Mouse (Mus musculus) limb, embryonic 12.5 days (tissue): ENCODE results near the gene Hes7. TPM values are rescaled to one million over a fixed set of nuclear protein-coding genes. Genes with fewer than 3 reads are reported as not detected.

Source experiments
- ATAC-seq: fragments of 200-750 bp; cut with Nextera tagmentation; 2 replicates; pipeline ENCODE4 v1.8.0; 2017; ENCODE audit warnings: low read depth, moderate TSS enrichment; ENCODE audit not compliant: insufficient number of reproducible peaks, insufficient read depth, low FRiP score, low TSS enrichment
- H3K27ac ChIP-seq: fragments of 300-500 bp; sonication (generic); 2 replicates; pipeline ENCODE4 v1.5.1; 2016; ENCODE audit warnings: mild to moderate bottlenecking, moderate library complexity
- H3K27me3 ChIP-seq: fragments of 300-500 bp; sonication (generic); 2 replicates; pipeline ENCODE4 v1.6.1; 2016; ENCODE audit warnings: mild to moderate bottlenecking, moderate library complexity
- H3K36me3 ChIP-seq: fragments of 300-500 bp; sonication (generic); 2 replicates; pipeline ENCODE4 v1.6.1; 2016; ENCODE audit warnings: mild to moderate bottlenecking, moderate library complexity
- H3K4me1 ChIP-seq: fragments of 300-500 bp; sonication (generic); replicated peaks from 2 replicates; pipeline ENCODE4 v1.6.1; 2016
- H3K4me2 ChIP-seq: fragments of 300-500 bp; sonication (generic); 2 replicates; pipeline ENCODE4 v1.6.1; 2016; ENCODE audit warnings: mild to moderate bottlenecking, moderate library complexity
- H3K4me3 ChIP-seq: fragments of 300-500 bp; sonication (generic); replicated peaks from 2 replicates; pipeline ENCODE4 v1.5.1; 2016; ENCODE audit warnings: mild to moderate bottlenecking
- H3K9ac ChIP-seq: fragments of 300-500 bp; sonication (generic); replicated peaks from 2 replicates; pipeline ENCODE4 v1.6.1; 2016; ENCODE audit warnings: mild to moderate bottlenecking, moderate library complexity
- H3K9me3 ChIP-seq: fragments of 300-500 bp; sonication (generic); 2 replicates; pipeline ENCODE4 v1.6.1; 2016; ENCODE audit warnings: mild to moderate bottlenecking, moderate library complexity
- WGBS: fragments of 180-500 bp; shearing (Covaris S2); methylation state at CpG from one replicate; pipeline ENCODE4 v1.1.7; 2016; 5-methylcytosine and 5-hydroxymethylcytosine counted together
- polyA plus RNA-seq: library from polyadenylated mRNA; unstranded; fragments of >200 nt; fragmentation: Nextera tagmentation; extraction: Ambion mirVana; gene quantifications from 2 replicates; pipeline ENCODE4 v1.2.1, GENCODE M21; 2016

Hes7 gene
- polyA plus RNA-seq, 1 experiment from 2014 or later: 0.74 TPM

GRCm38 (mm10) chr11:69156800-69157199 is 36.6 kb downstream of the Hes7 start, which contains the start of gene Alox12b:
Alox12b (plus strand) TSS chr11:69156989.
- Histone ChIP-seq H3K4me3 (peak within 1 kb of the TSS; percentile 23), H3K27me3 (peaks cover 64% of the 10 kb centered on the region)

GRCm38 (mm10) chr11:69169313-69169712 is 49.1 kb downstream of the Hes7 start:
- Histone ChIP-seq H3K4me3 (no peak overlapping the region), H3K36me3 (no peaks in the 10 kb centered on the region), H3K27ac (no peak overlapping the region), H3K9me3 (no peaks in the 10 kb centered on the region), H3K9ac (no peak overlapping the region), H3K4me1 (no peaks in the 10 kb centered on the region), H3K27me3 (peaks cover 12% of the 10 kb centered on the region), H3K4me2 (no peak overlapping the region)
- no peak for ATAC-seq
- WGBS: 88% methylated on average over 12 of the region's 12 CpGs

More at GRCm38 (mm10) chr11:69156800-69157199, 36.6 kb downstream of the Hes7 start, which contains the start of gene Alox12b:
- WGBS: 2% methylated on average over 18 of the region's 18 CpGs
- no peak for ATAC-seq
- no peak within 1 kb of the TSS for H3K27ac ChIP-seq
- H3K4me1 ChIP-seq: peaks cover 10% of the 10 kb centered on the region; the same call in 1 of the 2 replicates
- no peaks in the 10 kb centered on the region for H3K36me3 ChIP-seq
- H3K4me2 ChIP-seq: peak within 1 kb of the TSS; percentile 55
- no peaks in the 10 kb centered on the region for H3K9me3 ChIP-seq
- H3K9ac ChIP-seq: 0 out of 2 replicates have a peak within 1 kb of the TSS, but pooled peaks have one; percentile 27

GRCm38 (mm10) chr11:69171626-69172025 is 51.4 kb downstream of the Hes7 start:
- 34% methylated on average over 7 of the region's 7 CpGs for WGBS
- no peak overlapping the region for H3K4me2 ChIP-seq
- ATAC-seq: no peak
- H3K4me1 ChIP-seq: no peaks in the 10 kb centered on the region
- no peak overlapping the region for H3K4me3 ChIP-seq
- H3K27me3 ChIP-seq: 0 out of 2 replicates have a peak, but pooled peaks cover 4% of the 10 kb centered on the region
- H3K9me3 ChIP-seq: no peaks in the 10 kb centered on the region
- H3K36me3 ChIP-seq: no peaks in the 10 kb centered on the region
- H3K9ac ChIP-seq: no peak overlapping the region
- H3K27ac ChIP-seq: no peak overlapping the region

- Histone ChIP-seq H3K4me1 (no peaks in the 10 kb centered on the region), H3K4me3 (no peak overlapping the region), H3K27me3 (0 out of 2 replicates have a peak, but pooled peaks cover 4% of the 10 kb centered on the region), H3K9ac (no peak overlapping the region), H3K9me3 (no peaks in the 10 kb centered on the region), H3K4me2 (no peak overlapping the region), H3K27ac (no peak overlapping the region), H3K36me3 (no peaks in the 10 kb centered on the region)
- 91% methylated on average over 2 of the region's 2 CpGs for WGBS
- no peak for ATAC-seq
These were observed 52.4 kb downstream of the Hes7 start for GRCm38 (mm10) chr11:69172606-69173005.

Other genes with a start within 250 kb of the Hes7 start
- gene Ndel1, start 248.5 kb upstream of the Hes7 start, polyA plus RNA-seq: 69.5 and 74.7 TPM in 2 replicates
- 0.05 TPM in 1 of 2 replicates, not detected in the other for gene Rnf222, start 231.9 kb upstream of the Hes7 start, polyA plus RNA-seq
- gene Rpl26, start 218.8 kb upstream of the Hes7 start, polyA plus RNA-seq: 1,086 and 1,101 TPM in 2 replicates
- gene Odf4, start 193.3 kb upstream of the Hes7 start, polyA plus RNA-seq: not detected in 2 replicates
- gene Arhgef15, start 162.9 kb upstream of the Hes7 start, polyA plus RNA-seq: 6.1 and 7.0 TPM in 2 replicates
- gene Slc25a35, start 152.3 kb upstream of the Hes7 start, polyA plus RNA-seq: 2.3 and 2.6 TPM in 2 replicates
- gene Rangrf, start 145.2 kb upstream of the Hes7 start, polyA plus RNA-seq: 64.6 and 69.6 TPM in 2 replicates
- gene Pfas, start 111.9 kb upstream of the Hes7 start, polyA plus RNA-seq: 45.7 and 48.5 TPM in 2 replicates
- gene Ctc1, start 104.5 kb upstream of the Hes7 start, polyA plus RNA-seq: 70.5 and 73.8 TPM in 2 replicates
- gene Aurkb, start 74.8 kb upstream of the Hes7 start, polyA plus RNA-seq: 169 and 171 TPM in 2 replicates
- 9.2 and 10.0 TPM in 2 replicates for gene Borcs6, start 60.7 kb upstream of the Hes7 start, polyA plus RNA-seq
- 39.5 and 41.0 TPM in 2 replicates for gene Tmem107, start 49.6 kb upstream of the Hes7 start, polyA plus RNA-seq
- 68.0 and 79.5 TPM in 2 replicates for gene Vamp2, start 31.9 kb upstream of the Hes7 start, polyA plus RNA-seq
- 7.2 and 10.4 TPM in 2 replicates for gene Per1, start 25.2 kb upstream of the Hes7 start, polyA plus RNA-seq
- 0.22 and 0.76 TPM in 2 replicates for gene 9130213A22Rik, start 2.2 kb downstream of the Hes7 start, polyA plus RNA-seq
- gene Aloxe3, start 5.5 kb downstream of the Hes7 start, polyA plus RNA-seq: 0.58 and 0.77 TPM in 2 replicates
- 0.08 TPM in 1 of 2 replicates, not detected in the other for gene Alox12b, start 36.6 kb downstream of the Hes7 start, polyA plus RNA-seq
- 0.08 TPM in 1 of 2 replicates, not detected in the other for gene Alox8, start 77.4 kb downstream of the Hes7 start, polyA plus RNA-seq
- 0.08 TPM in 1 of 2 replicates, not detected in the other for gene Gucy2e, start 116.6 kb downstream of the Hes7 start, polyA plus RNA-seq
- gene Cntrob, start 203.4 kb downstream of the Hes7 start, polyA plus RNA-seq: 36.0 and 37.2 TPM in 2 replicates
- gene Trappc1, start 203.6 kb downstream of the Hes7 start, polyA plus RNA-seq: 136 and 151 TPM in 2 replicates
- gene Kcnab3, start 205.9 kb downstream of the Hes7 start, polyA plus RNA-seq: 1.9 and 2.5 TPM in 2 replicates
- gene Rnf227, start 220.1 kb downstream of the Hes7 start, polyA plus RNA-seq: 23.7 and 28.2 TPM in 2 replicates
- gene Chd3, start 249.0 kb downstream of the Hes7 start, polyA plus RNA-seq: 121 and 124 TPM in 2 replicates